Mouse (Mus musculus) ovary, postnatal 14 days (tissue): ENCODE results near the gene Gm37240.

Experiments
- DNase-seq: peaks from one replicate; pipeline ENCODE4 v3.0.0; 2022; ENCODE audit warnings: low spot score

The Gm37240 gene

DNA sequence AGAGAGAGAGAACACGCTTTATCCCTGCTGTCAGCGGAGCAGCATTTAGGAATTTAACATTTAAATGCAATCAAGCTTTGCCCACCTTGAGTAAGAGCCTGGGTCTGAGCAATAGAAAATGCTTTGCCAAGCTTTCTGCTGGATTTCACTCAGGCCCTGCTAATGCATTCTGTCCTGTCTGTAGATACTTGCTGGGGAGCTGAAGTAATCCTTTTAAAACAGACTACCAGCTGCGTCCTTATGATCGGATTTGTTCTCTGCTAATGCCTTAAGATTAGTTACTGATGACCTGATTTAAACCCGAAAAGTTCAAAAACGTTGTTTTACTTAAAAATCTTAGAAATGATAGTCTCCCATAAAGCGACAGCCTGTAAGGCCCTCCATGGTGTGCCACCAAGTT is 206.2 kb downstream of the Gm37240 start:
- no peak for DNase-seq

DNA sequence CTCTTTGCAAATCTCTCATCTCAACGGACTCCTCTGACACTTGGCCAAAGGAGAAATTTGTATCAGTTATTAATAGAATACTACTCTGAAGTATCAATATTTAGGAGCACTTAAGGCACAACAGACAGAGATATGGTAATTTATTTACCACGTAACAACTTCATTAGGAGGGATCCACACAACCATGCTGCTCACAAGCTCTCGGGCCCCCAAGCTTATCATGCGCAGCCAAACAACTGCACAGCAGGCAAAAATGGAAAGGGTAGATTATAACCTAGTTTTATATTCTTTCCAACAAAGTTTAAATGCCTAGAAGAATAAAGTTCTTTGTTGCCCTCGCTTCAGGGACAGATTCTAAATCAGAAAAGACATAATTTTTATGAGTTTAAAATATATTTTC is 207.4 kb downstream of the Gm37240 start:
- no peak for DNase-seq

DNA sequence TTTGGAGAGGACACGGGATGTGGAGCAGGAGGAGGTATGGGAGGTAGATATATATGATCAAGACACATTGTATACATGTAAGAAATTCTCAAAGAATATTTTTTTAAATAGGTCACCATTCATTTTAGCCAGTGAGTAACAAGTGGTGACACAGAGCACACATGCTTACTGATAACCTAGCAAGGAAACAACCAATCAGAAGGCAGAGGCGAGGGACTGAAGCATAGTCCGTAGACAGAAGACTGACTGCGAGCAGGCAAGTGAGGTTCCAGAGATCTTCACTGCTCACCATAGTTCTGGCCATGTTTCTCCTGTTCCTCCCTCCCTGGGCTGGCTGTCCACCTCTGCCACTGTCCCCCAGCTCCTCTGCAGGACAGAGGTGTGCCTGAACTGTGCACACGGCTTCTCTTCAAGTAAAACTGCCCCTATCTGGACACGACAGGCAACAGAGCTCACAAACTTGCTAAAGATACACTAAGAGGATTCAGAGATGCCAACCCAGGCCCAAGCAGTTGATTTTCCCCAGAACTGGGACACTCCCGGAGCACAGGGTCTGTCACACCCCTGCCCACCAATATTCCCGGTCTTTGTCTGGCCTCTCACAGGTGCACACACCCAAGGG is 207.9 kb downstream of the Gm37240 start:
- no peak for DNase-seq

DNA sequence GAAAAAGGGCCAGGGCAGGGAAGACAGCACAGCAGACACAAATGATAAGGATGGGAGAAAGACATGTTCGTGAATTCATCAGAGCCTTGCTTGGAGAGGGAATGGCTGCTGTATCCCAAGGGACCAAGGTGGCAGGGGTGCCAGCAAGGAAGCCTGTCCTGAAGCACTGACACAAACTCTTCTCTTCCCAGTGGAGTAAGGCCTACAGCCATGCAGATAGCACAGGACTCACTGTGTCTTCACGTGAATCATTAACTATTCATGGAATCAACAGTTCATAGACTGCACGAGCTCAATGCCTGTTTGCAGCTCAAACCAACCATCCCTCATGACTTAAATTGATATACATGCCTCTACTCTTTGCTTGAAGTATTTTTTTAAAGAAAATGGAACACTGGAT is 209.4 kb downstream of the Gm37240 start:
- DNase-seq: no peak

DNA sequence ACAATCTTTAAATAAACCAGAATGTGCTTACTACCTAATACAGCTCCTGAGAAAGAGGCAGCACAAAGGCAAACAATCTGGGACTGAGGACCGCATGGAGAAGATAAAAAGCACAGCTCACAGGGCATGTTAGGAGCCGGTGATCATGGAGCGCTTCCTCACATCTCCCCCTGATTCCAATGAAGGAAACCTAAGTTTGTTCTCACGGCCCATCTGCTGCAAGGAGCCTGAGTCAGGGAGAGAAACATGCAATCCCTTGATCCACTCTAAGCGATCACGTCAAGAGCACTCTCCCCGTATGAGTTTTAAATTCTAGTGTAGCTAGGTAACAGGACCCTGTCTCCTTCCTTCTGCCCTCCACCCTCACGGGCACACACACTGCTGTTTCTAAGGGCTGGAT is 210.2 kb downstream of the Gm37240 start:
- DNase-seq: no peak

DNA sequence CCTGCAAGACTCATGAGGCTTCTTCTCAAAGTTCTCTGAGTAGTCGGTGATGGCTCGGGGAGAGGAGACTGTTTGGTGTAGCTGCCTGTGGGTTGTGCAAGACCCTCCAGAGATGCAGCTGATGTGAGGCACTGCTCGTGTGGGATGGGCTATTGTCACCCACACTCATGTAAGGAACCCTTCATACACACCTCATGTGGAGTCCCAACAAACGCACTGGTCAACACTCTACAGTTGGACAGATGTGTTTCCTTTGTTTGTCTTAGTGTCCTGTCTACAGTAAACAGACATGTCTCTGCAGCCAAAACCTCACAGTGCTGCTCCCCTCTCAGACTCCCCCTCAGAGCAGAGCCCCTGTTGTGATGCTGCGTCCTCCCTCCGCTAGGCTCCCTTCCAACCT is 217.5 kb downstream of the Gm37240 start:
- DNase-seq: no peak

DNA sequence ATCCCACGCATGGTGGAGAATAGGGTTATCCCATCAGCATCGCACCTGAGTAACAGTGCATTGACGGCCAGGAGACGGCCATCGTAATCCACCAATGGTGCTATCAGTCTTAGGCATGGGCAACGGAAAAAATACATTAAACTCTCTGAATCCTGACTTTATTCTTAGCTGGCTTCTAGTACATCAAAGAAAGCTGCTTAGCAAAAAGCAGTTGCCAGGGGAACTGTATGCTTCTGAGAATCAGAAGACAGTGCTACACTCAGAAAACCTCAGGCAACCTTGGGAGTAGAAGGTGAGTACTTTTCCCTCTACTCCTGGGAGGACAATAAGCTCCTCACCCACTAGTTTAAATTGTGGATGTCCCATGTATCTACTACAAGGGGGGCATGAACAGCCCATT is 219.6 kb downstream of the Gm37240 start:
- DNase-seq: no peak

DNA sequence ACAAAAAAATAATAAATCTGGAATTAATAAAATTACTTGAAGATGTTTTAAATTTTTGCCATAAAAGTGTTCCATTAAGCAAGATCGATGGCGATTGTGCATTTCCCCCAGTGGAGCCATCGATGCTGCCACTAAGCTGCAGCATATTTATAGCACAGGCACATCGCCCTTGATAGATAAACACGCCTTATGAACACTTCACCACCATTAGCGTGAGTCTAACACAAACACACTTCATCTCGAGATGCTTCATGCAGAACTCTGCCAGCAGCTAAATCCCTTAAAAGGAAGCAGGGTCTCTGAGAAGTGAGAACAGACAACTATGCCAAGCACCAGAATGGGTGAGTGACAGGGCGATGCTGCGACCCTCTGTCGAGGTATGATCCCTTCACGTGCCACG is 220.6 kb downstream of the Gm37240 start:
- no peak for DNase-seq

DNA sequence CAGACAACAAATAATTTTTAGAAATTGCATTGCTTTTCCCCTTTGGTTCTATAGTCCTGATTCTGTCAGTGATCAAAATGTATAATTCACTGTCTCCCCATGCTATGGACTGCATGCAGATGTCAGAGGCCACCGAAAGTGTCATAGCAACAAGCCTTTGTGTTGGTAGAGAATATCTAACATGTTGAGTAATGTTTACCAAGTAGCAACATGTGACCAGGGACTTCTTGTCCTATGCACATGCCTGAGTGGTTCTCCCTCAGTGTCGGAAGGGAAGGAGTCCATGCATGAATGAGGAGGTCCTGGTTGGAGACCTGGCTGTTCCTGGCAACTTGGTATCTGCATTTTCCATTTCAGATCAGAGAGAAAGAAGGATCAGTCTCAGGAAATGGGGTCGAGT is 221.2 kb downstream of the Gm37240 start:
- DNase-seq: no peak

DNA sequence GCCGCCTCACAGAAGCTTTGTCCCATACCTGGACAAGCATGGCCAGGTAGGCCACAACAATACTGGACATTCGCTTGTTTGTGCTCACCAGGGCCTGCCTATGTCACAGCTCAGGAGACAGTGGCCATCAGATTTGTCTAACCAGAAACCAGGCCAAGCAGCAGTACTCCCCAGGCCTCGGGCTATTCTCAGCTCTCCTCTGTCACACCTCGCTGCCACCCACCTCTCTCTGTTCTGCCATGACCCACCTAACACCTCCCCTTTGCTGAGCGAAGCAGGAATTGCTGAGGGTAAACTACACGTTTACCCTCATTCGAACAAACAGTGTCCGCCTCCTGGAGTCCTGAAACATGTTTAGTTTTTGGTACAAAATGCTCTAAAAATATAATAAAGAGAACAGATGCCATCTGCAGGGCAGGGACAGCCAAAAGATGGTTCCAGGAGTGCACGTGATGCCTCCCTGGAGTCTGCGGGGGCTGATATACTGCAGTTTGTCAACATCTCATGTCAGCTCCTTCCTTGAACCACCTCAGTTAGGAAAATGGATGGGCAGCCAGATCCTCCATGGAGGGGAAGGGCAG is 222.6 kb downstream of the Gm37240 start:
- no peak for DNase-seq

DNA sequence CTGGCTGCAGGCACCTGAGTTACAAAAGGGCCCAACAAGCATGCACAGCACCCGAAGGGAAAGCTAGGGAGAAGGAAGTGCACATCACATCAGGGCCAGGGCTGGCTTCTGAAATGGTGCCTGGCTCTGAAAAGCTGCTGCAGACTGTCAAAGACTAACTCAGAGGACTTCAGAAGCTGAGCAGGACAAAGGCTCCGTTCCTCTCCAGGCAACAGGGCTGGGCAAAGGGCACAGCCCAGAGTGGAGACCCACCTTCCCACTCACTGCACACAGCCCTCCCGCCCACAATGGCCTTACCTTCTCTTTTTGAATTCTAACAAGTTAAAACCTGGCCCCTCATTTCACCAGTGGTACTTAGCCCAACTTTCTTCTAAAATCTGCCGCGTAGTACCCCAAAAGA is 223.5 kb downstream of the Gm37240 start:
- no peak for DNase-seq

DNA sequence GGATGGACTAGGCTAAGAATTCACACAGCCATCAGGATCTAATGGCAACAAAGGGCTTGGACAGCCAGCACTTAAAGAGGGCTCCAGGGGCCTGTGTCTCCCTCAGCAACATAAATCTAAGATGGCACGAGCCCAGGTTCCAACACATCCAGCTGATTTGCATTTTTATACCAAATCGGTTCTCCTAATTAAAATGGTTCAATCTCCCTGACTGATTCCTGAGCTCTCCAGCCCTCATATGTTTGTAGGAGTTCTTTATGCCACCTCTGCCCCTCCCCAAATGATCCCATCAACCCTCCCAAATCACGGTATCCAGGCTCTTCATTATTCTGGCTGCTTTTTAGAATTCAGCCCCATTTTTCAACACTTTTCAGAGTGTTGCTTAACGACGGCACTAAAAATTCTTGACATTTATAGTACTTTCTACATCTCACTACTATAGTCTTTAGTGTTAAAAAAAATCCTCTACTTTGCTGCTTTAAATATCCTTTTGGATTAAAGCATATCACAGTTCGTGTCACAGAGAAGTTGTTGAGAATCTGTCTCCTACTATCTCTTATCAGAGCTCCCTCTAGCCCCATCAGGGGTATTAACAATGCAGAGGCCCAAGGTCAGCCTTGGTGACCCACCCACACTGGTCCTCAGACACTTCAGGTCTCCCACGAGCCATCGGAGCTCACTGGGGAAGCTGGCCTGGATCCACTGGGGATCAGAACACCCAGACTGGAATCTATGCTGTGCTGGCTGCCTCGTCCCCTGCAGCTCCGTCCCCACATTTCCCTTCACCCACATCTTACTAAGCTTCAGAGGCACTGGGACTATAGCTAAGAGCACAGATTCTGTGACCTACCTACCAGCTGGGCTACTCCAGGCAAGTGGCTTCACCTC is 225.1 kb downstream of the Gm37240 start:
- no peak for DNase-seq

DNA sequence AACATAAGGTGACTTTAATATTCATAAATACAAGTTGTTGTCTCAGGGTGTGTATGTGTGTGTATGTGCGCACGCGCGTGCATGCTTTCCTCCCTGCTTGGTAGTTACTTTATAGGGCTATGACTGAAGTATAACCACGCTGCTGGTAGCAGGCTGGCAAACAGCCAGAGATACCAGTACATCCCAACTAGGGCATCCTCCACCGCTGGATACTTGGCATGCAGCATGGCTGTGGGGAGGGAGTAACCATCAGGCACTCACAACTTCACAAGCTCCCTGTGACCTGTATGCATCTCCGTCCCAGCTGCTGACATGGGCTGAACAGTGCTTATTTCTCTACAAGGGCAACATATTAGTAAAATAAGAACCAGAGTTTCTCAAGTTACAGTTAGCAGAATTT is 227.6 kb downstream of the Gm37240 start:
- no peak for DNase-seq

DNA sequence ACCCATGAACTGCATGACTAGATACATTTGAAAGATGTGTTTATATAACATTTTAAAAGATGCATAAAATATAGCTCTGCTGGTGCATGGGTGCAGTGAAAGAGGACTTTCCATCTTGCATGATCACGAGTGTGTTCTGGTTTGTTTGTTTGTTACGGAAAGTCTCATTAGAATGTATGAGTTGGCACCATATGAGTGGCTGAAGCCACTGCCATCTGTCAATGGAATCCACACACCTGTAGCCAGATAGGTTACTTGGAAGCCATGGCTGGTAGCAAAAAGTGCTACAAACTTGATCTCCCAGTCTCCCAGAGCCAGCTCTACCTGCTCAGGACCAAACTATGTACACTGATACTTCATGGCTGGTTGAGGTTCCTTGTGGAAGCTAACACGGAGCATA is 231.8 kb downstream of the Gm37240 start:
- no peak for DNase-seq

DNA sequence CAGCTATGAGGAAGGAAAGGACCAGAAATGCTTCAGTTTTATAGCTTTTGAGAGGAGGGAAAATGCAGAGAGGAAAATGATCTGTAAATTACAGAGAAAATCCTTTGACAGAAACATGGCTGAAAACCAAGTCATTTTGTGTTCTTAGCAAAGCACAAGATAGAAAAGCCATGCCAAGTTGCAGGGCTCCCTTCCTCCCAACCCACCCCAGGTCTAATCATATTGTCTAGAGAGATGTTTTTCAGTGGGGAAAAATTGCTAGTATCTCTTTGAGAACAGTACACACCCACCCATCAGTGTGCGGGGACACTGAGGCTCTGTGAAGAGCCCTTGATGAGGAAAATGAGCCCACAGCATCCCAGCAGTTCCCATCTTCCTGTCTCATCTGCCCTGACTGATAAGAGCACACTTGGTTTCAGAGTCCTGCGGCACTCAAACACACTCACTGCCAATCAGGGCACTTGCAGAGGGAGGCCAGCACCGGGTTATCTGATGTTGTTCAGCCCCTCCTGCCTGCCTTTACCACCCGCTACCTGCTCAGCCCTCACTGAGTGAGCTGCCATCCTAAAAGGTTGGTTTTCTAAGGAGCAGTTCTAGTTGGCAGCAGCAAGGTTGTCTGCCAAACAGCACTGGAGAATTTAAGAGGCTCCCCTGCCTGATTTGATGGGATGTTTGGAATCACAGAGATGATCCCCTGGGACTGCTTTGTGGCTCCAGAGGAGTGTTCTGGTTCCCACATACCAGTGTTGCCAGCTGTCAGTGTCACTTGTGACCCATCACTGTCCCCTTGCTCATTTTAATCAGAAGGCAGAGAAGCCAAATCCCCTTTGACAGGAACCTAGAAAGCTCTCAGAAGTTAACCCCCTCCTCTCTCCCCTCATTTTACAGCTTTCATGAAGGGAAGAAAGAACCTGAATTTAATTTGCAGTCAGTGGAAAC is 234.3 kb downstream of the Gm37240 start:
- DNase-seq: no peak

DNA sequence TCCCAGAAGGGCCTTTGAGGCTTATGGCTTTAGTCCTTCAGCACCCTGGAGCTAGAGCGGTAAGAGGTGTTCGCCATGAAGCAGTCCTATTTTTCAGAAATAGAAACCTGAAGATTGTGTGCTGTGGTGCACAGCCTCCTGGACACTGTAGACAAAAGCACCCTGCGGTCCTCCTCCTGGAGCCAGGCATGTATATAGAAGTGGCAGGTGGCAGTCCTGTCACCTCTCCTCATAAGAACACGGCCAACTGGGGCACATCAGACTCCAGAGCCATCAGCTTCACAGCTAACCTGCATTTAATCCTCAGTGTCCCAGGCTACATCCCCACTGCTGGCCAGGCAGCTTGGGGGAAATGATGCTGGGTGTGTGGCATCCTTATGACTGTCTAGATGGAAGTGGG is 238.1 kb downstream of the Gm37240 start:
- DNase-seq: no peak

DNA sequence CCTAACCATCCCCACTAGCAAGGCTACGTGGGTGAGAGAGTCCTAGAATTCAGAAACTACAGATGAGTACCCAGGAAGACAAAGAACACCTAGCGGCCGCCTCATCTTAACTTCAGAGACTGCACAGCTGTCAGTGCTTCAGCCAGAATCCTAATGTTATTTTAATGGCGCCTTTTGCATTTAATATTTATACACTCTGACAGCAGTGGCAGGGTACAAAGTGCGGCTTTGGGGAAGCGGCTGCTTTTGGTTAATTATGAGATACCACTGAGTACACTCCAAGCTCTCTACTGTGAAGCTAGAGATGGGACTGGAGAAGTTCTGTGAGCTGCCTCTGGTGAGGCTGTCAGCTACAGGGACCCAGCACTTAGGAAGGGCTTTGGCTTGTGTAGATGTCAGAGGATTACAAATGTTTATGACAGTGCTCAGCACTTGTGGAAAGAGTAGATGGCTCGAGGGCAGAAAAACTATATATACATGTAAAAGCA is 241.8 kb downstream of the Gm37240 start:
- DNase-seq: no peak

DNA sequence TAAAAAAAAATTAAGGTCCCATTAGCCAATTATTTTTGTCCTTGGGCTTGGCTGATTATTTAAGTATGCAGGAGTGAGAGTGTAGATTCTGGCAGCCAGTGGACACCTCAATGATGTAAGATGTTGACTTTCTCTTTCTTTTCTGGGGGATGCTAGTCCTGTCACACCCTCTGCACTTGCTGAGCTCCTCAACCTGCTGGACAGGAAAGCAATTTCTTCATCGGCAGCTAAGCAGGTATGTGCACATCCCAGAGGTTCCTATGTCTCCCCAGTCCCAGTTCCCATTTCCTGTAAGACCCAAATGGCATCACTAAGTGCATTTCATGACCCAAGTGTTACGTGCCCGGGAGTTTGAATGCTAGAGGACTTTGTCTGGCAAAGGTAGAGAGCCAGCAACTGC is 242.5 kb downstream of the Gm37240 start:
- no peak for DNase-seq

DNA sequence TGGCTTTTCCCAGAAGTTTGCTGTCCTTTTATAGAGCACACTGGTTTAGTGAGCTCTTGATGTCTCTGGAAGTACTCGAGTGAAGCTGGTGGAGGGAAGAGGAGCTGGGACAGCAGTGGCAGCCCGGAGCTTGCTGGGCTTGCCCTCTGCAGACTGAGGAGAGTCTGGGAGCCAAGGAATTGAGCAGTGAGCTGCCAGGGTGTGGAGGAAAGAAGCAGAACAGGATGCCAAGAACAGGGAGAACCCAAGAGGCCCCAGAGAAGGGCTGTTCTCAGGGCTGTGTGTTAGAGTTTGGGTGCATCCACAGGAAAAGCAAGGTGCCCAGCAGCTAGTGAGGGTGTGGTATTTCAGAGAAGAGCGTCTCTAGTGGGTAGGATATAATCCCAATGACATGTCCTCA is 245.6 kb downstream of the Gm37240 start:
- no peak for DNase-seq

DNA sequence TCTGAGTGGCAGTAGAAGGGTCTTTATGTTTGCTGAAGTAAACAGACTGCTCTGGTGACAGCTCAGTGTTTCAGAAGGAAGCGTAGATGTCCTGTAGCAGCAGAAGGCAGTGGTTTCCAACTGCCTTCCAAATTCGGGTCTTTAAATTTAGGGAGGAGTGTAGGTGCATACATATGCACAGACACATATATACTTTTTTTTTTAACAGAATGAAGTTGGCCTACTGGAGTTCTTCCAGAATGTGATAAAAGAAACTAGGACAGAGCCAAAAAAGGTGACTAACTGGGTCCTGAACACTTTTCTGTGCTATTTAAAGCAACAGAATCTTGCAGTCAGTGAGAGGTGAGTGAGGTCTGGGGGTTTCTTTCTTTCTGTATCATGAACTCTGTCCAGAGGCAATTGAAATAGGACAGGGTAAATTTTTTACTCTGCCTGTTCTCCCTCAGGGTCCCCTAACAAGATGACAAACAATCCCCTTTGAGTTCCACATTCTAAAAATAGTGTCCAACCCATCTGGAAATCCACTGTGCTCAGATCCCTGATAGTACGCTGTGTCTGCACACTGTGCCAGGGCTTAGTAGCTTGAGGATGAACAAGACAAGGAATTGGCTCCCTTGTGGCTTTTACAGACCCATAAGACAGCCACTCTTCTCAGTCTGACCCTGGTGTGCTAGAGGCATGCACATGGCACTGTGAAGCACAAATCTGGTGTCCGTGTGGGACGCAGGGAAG is 250.4 kb downstream of the Gm37240 start:
- no peak for DNase-seq

DNA sequence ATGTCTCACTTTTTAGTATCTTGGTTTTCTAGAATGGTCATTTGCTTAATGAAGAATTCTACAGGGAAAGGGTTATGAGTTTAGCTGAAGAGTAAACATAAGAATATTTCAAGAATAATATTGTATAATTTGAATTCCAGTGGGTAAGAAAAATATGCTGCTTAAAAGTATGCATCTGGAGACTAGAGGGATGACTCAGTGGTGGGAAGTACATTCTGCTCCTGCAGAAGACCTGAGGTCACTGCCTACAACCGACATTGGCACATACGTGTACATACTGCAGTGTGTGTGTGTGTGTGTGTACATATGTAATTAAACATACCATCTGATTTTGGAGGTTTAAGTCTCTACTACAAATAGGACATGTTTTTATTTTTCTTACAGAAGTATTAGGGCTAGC is 251.7 kb downstream of the Gm37240 start:
- no peak for DNase-seq

DNA sequence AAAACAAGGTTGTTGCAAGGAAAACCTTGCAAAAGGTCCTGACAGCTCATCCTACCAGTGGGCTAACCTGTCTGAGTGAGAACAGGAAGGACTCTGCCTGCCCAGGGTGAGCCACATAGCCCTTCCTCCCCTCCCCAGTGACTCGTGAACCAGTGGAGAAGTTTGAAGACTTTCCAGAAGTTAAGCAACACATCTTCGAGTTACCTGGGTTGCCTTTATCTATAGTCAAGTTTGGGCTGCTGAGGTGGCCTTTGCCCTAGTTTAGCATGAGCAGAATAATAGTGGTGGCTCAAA is 252.2 kb downstream of the Gm37240 start:
- no peak for DNase-seq
